Mouse (Mus musculus) left cerebral cortex, postnatal 36 days (tissue): Measurements from ENCODE around the gene Larp7. TPM values are rescaled to one million over a fixed set of nuclear protein-coding genes. Genes with fewer than 3 reads are reported as not detected.

Experiments
- DNase-seq, 2 experiments: peaks; one replicate each; pipeline ENCODE4 v3.0.0; 2021 to 2022; ENCODE audit warnings: low spot score in 2 of 2, mixed read lengths in 1 of 2
- intact Hi-C: fragments of 180-260 bp; cut with DNase I; formaldehyde crosslinking; loops from one replicate; pipeline ENCODE4 v1.15.1; 2025
- microRNA-seq: library from miRNA; unstranded; fragments of <30 nt; microRNA quantifications from one replicate; pipeline ENCODE4 v1.2.0, GENCODE M21; 2022
- total RNA-seq, 2 experiments: library from RNA; stranded (reverse); gene quantifications; 2 replicates each; pipeline ENCODE4 v1.2.3; 2021

Larp7 gene
- total RNA-seq, 2 experiments from 2014 or later, result 16.7 to 17.3 TPM

DNA sequence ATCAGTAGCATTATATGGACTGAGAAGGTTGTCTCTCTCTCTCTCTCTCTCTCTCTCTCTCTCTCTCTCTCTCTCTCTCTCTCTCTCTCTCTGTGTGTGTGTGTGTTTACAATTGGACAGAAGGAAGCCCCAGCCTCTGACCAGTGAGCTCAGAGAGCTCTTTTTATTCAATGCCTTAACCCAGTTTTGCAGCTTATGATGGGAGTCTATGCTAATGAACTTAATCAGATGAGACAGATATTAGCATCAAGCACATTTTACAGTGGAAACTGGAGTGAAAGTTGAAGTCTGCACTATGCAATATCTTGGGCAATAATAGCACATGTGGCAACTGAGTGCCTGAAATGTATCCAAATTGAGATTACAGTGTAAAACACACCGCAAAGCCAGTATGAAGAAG is 37.9 kb downstream of the Larp7 start:
- intact Hi-C loops, result no loop called here
- no peak for DNase-seq

- intact Hi-C loops, result no loop called here
- no peak for DNase-seq
These were observed 39.5 kb downstream of the Larp7 start for GRCm38 (mm10) chr3:127513699-127514098.

GRCm38 (mm10) chr3:127512794-127513335 is 40.3 kb downstream of the Larp7 start:
- intact Hi-C loops, result no loop called here
- no peak for DNase-seq

DNA sequence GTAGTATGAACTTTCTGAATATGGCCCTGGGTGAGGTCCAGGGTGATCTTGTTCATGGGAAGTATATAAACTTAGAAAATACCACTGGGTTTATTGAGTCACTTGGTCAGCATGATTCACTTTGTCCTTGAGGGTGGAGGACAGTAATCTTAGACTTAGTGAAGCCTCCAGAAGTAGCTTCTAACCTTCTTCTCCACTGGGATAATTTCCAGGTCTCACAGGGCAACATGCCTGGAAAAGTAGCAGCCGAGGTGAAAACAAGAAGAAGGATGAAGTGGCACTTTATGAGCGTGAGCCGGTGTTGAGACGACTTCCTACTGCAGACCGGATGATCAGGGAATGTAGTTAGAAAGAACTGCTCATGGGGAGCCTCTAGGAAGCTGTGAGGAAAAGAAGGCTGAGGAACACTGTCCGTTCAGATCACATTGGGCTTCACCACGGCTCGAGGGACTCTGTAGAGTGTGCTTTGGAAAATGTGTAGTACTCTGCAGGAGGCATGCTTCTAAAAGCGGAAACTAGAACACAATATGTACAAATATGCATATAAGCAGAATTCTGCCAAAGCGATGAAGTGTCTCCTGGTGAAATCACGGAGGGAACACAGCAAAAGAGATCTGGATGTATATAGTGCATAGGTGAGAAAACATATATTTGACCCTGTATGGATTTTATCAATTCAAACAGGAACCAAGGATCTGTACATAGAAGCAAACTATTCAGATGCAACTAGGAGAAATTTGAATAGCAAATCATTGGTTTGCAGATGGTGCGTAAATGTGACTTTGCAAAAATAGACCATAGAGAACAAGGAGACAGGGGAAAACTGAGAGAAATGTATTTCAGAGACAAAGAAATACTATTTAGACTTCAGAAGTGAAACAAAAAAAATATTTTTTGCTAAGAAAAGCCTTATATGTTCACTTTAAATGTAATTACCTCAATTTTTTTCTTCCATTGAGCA is 41.1 kb downstream of the Larp7 start:
- DNase-seq, result peak in 1 of 2 experiments; percentile 10
- intact Hi-C loops, result no loop called here

- DNase-seq, result no peak
- intact Hi-C loops, result no loop called here
These were observed 45.0 kb downstream of the Larp7 start for GRCm38 (mm10) chr3:127507878-127508783.

GRCm38 (mm10) chr3:127498742-127499400 is 54.3 kb downstream of the Larp7 start, which contains the start of gene Ank2:
TSS of gene Ank2 (minus strand) at chr3:127499350.
- DNase-seq, result peak; percentile 72 to 81
- intact Hi-C loops, result no loop called here

DNA sequence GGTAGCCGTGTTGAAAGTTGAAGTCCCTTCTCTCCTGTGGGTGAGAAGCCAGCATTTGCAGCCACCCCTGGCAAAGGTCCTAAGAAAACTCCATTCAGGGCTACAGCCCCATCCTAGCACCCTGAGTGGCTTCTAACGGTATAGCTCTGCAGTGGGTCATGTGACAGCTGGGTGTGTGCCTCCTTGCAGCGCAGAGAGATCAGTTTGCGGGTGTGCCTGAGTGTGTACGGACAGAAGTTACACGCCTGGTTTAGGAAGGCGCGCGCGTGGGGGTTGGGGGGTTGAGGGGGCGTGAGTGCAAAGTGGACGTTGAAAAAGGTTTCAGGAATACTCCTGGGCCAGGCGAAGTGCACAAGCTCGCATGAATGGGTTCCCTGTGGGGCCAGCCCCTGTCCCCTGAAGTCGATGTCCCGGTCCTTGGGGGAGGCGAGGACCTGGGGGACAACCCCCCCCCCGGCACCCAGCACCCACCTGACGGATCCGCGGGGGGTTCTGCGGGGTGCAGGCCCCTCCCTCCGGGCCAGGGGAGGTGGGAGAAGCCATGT is 54.9 kb downstream of the Larp7 start:
- intact Hi-C loops, result no loop called here
- DNase-seq, result peak; percentile 51 to 52

- DNase-seq, result no peak
- intact Hi-C loops, result no loop called here
These were observed 60.5 kb downstream of the Larp7 start for GRCm38 (mm10) chr3:127492663-127493062.

DNA sequence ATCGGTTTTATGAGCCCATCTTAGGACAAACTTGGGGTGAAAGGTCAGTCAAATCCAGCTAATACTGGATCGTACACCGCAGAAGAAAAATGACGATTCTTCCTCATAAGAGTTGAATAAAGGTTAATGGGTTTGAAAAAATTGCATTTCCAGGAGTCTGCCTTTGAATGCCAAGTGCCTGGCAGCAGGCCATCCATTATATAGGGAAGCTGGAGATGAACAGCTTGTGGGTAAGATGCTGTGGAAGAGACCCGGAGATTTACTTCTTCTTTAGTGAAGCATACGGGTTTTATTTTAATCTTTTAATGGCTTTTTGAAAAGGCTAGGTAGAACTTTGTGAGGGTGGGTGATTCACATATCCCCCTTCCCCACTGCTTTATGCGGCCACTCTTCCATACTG is 65.8 kb downstream of the Larp7 start:
- intact Hi-C loops, result no loop called here
- DNase-seq, result no peak

Small RNA genes within 50 kb of the gene (microRNA-seq; reads per million reads assigned to microRNA genes)
- not detected for gene Mir302a
- gene Mir302b, result not detected
- gene Mir302c, result not detected
- 1.3 reads per million for gene Mir302d
- gene Mir367, result not detected

Other genes with a start within 250 kb of the Larp7 start
- 100 to 1,000 TPM; 847 to 969 TPM for gene Ank2, start 54.0 kb downstream of the Larp7 start, total RNA-seq
- 1 to 10 TPM; 2.6 to 3.6 TPM for gene Zgrf1, start 140 bp upstream of the Larp7 start, total RNA-seq
- under 1 TPM; 0.34 to 0.79 TPM for gene Neurog2, start 79.8 kb upstream of the Larp7 start, total RNA-seq
- gene Alpk1, start 227.2 kb upstream of the Larp7 start, total RNA-seq, result 1 to 10 TPM; 3.0 to 4.6 TPM
- 1 to 10 TPM; 4.7 to 5.0 TPM for gene Tifa, start 236.5 kb upstream of the Larp7 start, total RNA-seq